Mouse (Mus musculus): ENCODE data around the gene Kidins220. TPM values are rescaled to one million over a fixed set of nuclear protein-coding genes. Genes with fewer than 3 reads are reported as not detected.

The Kidins220 gene
- polyA plus RNA-seq, 1 experiment from 2014 or later: 32.7 TPM

GRCm38 (mm10) chr12:24972371-24973350 lies 2.1 kb upstream of the Kidins220 start:
- ATAC-seq (ENCODE audit: insufficient read depth, low FRiP score): no peak
- H3K36me3 ChIP-seq (ENCODE audit: control insufficient read depth, insufficient read depth, low read length): no peaks in the 10 kb centered on the region
- 62% methylated on average over 8 of the region's 8 CpGs for WGBS

GRCm38 (mm10) chr12:24973586-24973985 lies 1.1 kb upstream of the Kidins220 start:
- H3K4me2 ChIP-seq (ENCODE audit: low read depth, low read length): no peak overlapping the region
- no peaks in the 10 kb centered on the region for H3K36me3 ChIP-seq (ENCODE audit: control insufficient read depth, insufficient read depth, low read length)
- H3K27me3 ChIP-seq (ENCODE audit: control insufficient read depth, insufficient read depth, low read length): no peaks in the 10 kb centered on the region
- no peak overlapping the region for H3K9ac ChIP-seq (ENCODE audit: low read length)
- H3K9me3 ChIP-seq (replicated peaks; ENCODE audit: control insufficient read depth, low read length): no peaks in the 10 kb centered on the region
- no peak overlapping the region for H3K27ac ChIP-seq (ENCODE audit: low read length)
- ATAC-seq (ENCODE audit: insufficient read depth, low FRiP score): no peak
- peaks cover 3% of the 10 kb centered on the region; the same call in 1 of the 2 replicates for H3K4me1 ChIP-seq (ENCODE audit: control insufficient read depth, insufficient read depth, low read length)
- 56% methylated on average over 5 of the region's 5 CpGs for WGBS
- no peak overlapping the region for H3K4me3 ChIP-seq (replicated peaks; ENCODE audit: low read length)

More at GRCm38 (mm10) chr12:24972371-24973350, 2.1 kb upstream of the Kidins220 start:
- peaks cover 3% of the 10 kb centered on the region; the same call in 1 of the 2 replicates for H3K4me1 ChIP-seq (ENCODE audit: control insufficient read depth, insufficient read depth, low read length)
- no peaks in the 10 kb centered on the region for H3K9me3 ChIP-seq (replicated peaks; ENCODE audit: control insufficient read depth, low read length)
- no peak overlapping the region for H3K27ac ChIP-seq (ENCODE audit: low read length)
- H3K4me2 ChIP-seq (ENCODE audit: low read depth, low read length): no peak overlapping the region
- no peak overlapping the region for H3K4me3 ChIP-seq (replicated peaks; ENCODE audit: low read length)
- H3K9ac ChIP-seq (ENCODE audit: low read length): no peak overlapping the region
- H3K27me3 ChIP-seq (ENCODE audit: control insufficient read depth, insufficient read depth, low read length): no peaks in the 10 kb centered on the region

- Histone ChIP-seq H3K27ac (ENCODE audit: low read length) (peak overlapping the region; percentile 89), H3K4me1 (ENCODE audit: control insufficient read depth, insufficient read depth, low read length) (peaks cover 3% of the 10 kb centered on the region; the same call in 1 of the 2 replicates), H3K36me3 (ENCODE audit: control insufficient read depth, insufficient read depth, low read length) (no peaks in the 10 kb centered on the region), H3K4me3 (replicated peaks; ENCODE audit: low read length) (peak overlapping the region; percentile 82), H3K9ac (ENCODE audit: low read length) (peak overlapping the region; percentile 79), H3K27me3 (ENCODE audit: control insufficient read depth, insufficient read depth, low read length) (no peaks in the 10 kb centered on the region), H3K9me3 (replicated peaks; ENCODE audit: control insufficient read depth, low read length) (no peaks in the 10 kb centered on the region), H3K4me2 (ENCODE audit: low read depth, low read length) (peak overlapping the region; percentile 64)
- peak; percentile 73; the same call in 1 of the 2 replicates for ATAC-seq (ENCODE audit: insufficient read depth, low FRiP score)
- WGBS: under 1% methylated on average over 31 of the region's 31 CpGs
Measured at GRCm38 (mm10) chr12:24975115-24975733, 499 bp downstream of the Kidins220 start.

GRCm38 (mm10) chr12:24985226-24985625 lies 10.5 kb downstream of the Kidins220 start:
- ATAC-seq (ENCODE audit: insufficient read depth, low FRiP score): no peak
- H3K4me3 ChIP-seq (replicated peaks; ENCODE audit: low read length): no peak overlapping the region
- 76% methylated on average over 5 of the region's 5 CpGs for WGBS

GRCm38 (mm10) chr12:24995350-24995749 lies 20.6 kb downstream of the Kidins220 start:
- H3K9ac ChIP-seq (ENCODE audit: low read length): no peak overlapping the region
- no peak for ATAC-seq (ENCODE audit: insufficient read depth, low FRiP score)
- no peaks in the 10 kb centered on the region for H3K4me1 ChIP-seq (ENCODE audit: control insufficient read depth, insufficient read depth, low read length)
- no peak overlapping the region for H3K27ac ChIP-seq (ENCODE audit: low read length)
- H3K4me3 ChIP-seq (replicated peaks; ENCODE audit: low read length): no peak overlapping the region
- WGBS: 85% methylated on average over 4 of the region's 4 CpGs
- no peaks in the 10 kb centered on the region for H3K9me3 ChIP-seq (replicated peaks; ENCODE audit: control insufficient read depth, low read length)
- H3K27me3 ChIP-seq (ENCODE audit: control insufficient read depth, insufficient read depth, low read length): no peaks in the 10 kb centered on the region
- H3K4me2 ChIP-seq (ENCODE audit: low read depth, low read length): no peak overlapping the region
- H3K36me3 ChIP-seq (ENCODE audit: control insufficient read depth, insufficient read depth, low read length): peaks cover 21% of the 10 kb centered on the region

More at GRCm38 (mm10) chr12:24985226-24985625, 10.5 kb downstream of the Kidins220 start:
- H3K9me3 ChIP-seq (replicated peaks; ENCODE audit: control insufficient read depth, low read length): no peaks in the 10 kb centered on the region
- H3K27me3 ChIP-seq (ENCODE audit: control insufficient read depth, insufficient read depth, low read length): no peaks in the 10 kb centered on the region
- H3K4me2 ChIP-seq (ENCODE audit: low read depth, low read length): no peak overlapping the region
- H3K9ac ChIP-seq (ENCODE audit: low read length): no peak overlapping the region
- 0 out of 2 replicates have a peak, but pooled peaks cover 4% of the 10 kb centered on the region for H3K4me1 ChIP-seq (ENCODE audit: control insufficient read depth, insufficient read depth, low read length)
- H3K27ac ChIP-seq (ENCODE audit: low read length): no peak overlapping the region
- 0 out of 2 replicates have a peak, but pooled peaks cover 6% of the 10 kb centered on the region for H3K36me3 ChIP-seq (ENCODE audit: control insufficient read depth, insufficient read depth, low read length)

- Histone ChIP-seq H3K4me1 (ENCODE audit: control insufficient read depth, insufficient read depth, low read length) (no peaks in the 10 kb centered on the region), H3K27me3 (ENCODE audit: control insufficient read depth, insufficient read depth, low read length) (no peaks in the 10 kb centered on the region), H3K9me3 (replicated peaks; ENCODE audit: control insufficient read depth, low read length) (no peaks in the 10 kb centered on the region), H3K36me3 (ENCODE audit: control insufficient read depth, insufficient read depth, low read length) (peaks cover 3% of the 10 kb centered on the region; the same call in 1 of the 2 replicates), H3K4me2 (ENCODE audit: low read depth, low read length) (no peak overlapping the region), H3K27ac (ENCODE audit: low read length) (no peak overlapping the region), H3K4me3 (replicated peaks; ENCODE audit: low read length) (no peak overlapping the region), H3K9ac (ENCODE audit: low read length) (no peak overlapping the region)
- no peak for ATAC-seq (ENCODE audit: insufficient read depth, low FRiP score)
- 68% methylated on average over 6 of the region's 6 CpGs for WGBS
Measured at GRCm38 (mm10) chr12:25005350-25005749, 30.6 kb downstream of the Kidins220 start.

GRCm38 (mm10) chr12:25009957-25010356 lies 35.2 kb downstream of the Kidins220 start:
- Histone ChIP-seq H3K36me3 (ENCODE audit: control insufficient read depth, insufficient read depth, low read length) (peaks cover 3% of the 10 kb centered on the region), H3K4me2 (ENCODE audit: low read depth, low read length) (no peak overlapping the region), H3K4me3 (replicated peaks; ENCODE audit: low read length) (no peak overlapping the region), H3K9ac (ENCODE audit: low read length) (no peak overlapping the region), H3K4me1 (ENCODE audit: control insufficient read depth, insufficient read depth, low read length) (no peaks in the 10 kb centered on the region), H3K27ac (ENCODE audit: low read length) (no peak overlapping the region), H3K27me3 (ENCODE audit: control insufficient read depth, insufficient read depth, low read length) (no peaks in the 10 kb centered on the region), H3K9me3 (replicated peaks; ENCODE audit: control insufficient read depth, low read length) (no peaks in the 10 kb centered on the region)
- no peak for ATAC-seq (ENCODE audit: insufficient read depth, low FRiP score)
- 80% methylated on average over 9 of the region's 9 CpGs for WGBS

GRCm38 (mm10) chr12:25010416-25010815 lies 35.7 kb downstream of the Kidins220 start:
- Histone ChIP-seq H3K9ac (ENCODE audit: low read length) (no peak overlapping the region), H3K36me3 (ENCODE audit: control insufficient read depth, insufficient read depth, low read length) (peaks cover 3% of the 10 kb centered on the region), H3K27me3 (ENCODE audit: control insufficient read depth, insufficient read depth, low read length) (no peaks in the 10 kb centered on the region), H3K4me2 (ENCODE audit: low read depth, low read length) (no peak overlapping the region), H3K27ac (ENCODE audit: low read length) (no peak overlapping the region), H3K4me1 (ENCODE audit: control insufficient read depth, insufficient read depth, low read length) (no peaks in the 10 kb centered on the region), H3K4me3 (replicated peaks; ENCODE audit: low read length) (no peak overlapping the region), H3K9me3 (replicated peaks; ENCODE audit: control insufficient read depth, low read length) (no peaks in the 10 kb centered on the region)
- no peak for ATAC-seq (ENCODE audit: insufficient read depth, low FRiP score)
- WGBS: 67% methylated on average over 1 of the region's 1 CpGs
